Mouse (Mus musculus) gastrocnemius, adult 18-20 months (tissue): ENCODE results near the gene Abl2. TPM values are rescaled to one million over a fixed set of nuclear protein-coding genes. Genes with fewer than 3 reads are reported as not detected.

ENCODE experiments used
- DNase-seq: peaks from one replicate; pipeline ENCODE4 v3.0.0; 2021; ENCODE audit warnings: low spot score
- total RNA-seq, 2 experiments: library from RNA; stranded (reverse); gene quantifications; 2 replicates each; pipeline ENCODE4 v1.2.3; 2021

The Abl2 gene
- total RNA-seq, 2 experiments from 2014 or later = 21.3 to 23.1 TPM

DNA sequence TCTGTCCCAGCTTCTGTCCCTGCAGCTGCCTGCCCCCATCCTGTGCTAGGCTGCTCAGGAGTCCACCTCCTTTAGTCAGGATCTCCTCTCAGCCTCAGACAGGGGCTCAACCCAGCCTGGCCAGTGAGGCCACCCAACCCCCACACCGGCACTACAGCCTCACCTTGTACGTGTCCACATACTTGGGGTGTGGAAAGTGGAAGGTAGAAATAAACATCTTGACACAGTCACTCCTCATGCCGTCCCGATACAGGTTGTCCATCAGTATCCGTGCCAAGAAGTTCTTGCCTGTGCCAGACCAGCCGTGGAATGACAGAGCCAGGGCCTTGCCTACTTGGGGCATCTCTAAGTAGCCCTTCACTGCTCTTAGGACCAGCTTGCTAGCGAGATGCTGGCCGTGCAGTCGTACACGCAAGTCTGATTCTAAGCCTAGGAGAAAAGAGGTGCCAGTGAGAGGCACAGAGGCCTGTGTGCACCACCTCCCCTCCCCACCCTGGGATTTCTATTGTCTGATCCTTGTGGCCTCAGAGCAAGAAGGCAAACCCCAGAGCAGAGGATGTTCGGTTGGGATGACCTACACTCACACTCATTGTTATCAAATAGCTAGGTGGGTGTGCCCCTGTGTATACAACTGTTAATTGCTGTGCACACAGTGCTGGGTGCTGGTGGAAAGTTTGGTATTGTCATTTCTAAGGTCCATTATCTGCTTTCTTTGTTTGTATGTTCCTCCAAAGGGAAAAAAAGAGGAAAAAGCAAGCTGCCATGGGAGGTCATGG, 110.8 kb downstream of the Abl2 start:
- DNase-seq = no peak

GRCm38 (mm10) chr1:156671921-156672320, 113.3 kb downstream of the Abl2 start:
- no peak for DNase-seq

- no peak for DNase-seq
Observed at GRCm38 (mm10) chr1:156672720-156673475, 114.3 kb downstream of the Abl2 start.

GRCm38 (mm10) chr1:156673476-156674194, 115.0 kb downstream of the Abl2 start:
- no peak for DNase-seq

GRCm38 (mm10) chr1:156674195-156675000, 115.8 kb downstream of the Abl2 start, which contains the start of gene Tor3a:
TSS of gene Tor3a (minus strand) at chr1:156674356.
- peak; percentile 83 for DNase-seq

DNA sequence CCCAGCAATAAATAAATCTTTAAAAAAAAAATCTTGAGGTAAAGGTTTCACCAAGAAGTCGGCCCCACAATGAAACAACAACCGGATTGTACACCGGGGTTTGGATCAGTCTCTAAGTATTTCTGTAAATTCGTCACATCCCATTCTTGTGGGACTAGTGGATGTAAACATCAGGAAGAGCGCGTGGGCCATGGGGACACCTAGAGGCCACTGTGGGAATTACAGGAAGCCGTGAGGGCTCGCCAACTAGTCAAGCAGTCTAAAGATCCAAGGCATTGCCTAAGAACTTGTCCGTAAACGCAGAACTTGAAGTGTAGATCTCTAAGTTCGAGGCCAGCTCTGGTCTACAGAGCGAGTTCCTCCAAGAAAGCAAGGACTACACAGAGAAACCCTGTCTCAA, 117.6 kb downstream of the Abl2 start:
- peak; percentile 48 for DNase-seq

GRCm38 (mm10) chr1:156676596-156676995, 118.0 kb downstream of the Abl2 start:
- DNase-seq = no peak

DNA sequence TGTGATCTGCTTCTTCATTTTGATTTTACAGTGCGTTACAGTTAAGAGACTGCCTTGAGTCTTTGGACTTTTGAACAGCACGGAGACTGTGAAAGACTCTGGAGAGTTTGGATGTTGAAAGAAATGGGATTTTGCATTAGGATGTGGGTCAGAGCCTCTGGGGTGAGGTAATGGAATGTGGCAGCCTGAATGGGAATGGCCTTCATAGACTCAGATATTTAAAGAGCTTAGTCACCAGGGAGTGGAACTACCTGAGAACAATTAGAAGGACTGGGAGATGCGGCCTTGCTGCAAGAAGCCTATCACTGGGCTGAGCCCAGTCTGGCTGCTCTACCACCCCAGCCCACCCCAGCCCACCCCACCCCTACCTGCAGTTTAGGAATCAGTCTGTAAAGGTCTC, 118.6 kb downstream of the Abl2 start:
- DNase-seq = no peak

- DNase-seq = no peak
Observed at GRCm38 (mm10) chr1:156679599-156679998, 121.0 kb downstream of the Abl2 start.

DNA sequence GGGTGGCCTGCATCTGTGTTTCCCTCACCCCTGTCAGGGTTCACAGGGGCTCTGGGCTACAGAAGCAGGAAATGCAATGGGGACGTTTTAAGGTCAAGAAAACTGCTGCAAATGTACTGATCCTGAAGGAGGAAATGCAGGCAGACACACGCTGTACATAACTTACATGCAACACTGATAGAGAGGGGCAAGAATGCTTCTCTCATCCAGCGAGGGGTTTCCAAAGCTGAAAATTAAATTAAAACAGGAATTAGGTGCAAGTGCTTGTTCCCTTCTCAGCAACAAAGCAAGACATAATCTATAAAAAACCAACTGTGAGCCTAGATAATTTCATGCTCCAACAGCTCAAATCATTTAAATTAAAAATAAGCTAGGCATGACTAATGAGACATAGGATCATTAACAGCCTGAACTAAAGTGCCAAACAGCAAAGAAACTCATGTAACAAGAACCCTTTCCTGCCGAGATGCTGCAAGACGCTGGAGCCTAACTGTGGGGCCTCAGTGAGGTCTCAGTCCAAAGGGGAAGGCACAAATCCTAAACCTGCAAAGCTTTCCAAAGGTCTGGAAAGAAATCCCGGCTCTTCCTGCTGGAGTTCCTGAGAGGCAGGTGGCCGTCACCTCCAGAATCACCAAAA, 127.6 kb downstream of the Abl2 start:
- DNase-seq = no peak

Other genes with a start within 250 kb of the Abl2 start
- gene Nphs2, start 248.1 kb upstream of the Abl2 start, total RNA-seq = not detected
- gene Gm2000, start 192.7 kb upstream of the Abl2 start, total RNA-seq = 100 to 1,000 TPM; 402 to 430 TPM
- not detected for gene Axdnd1, start 137.6 kb upstream of the Abl2 start, total RNA-seq
- 1 to 10 TPM; 3.2 to 4.9 TPM for gene Soat1, start 84.5 kb upstream of the Abl2 start, total RNA-seq
- 10 to 100 TPM; 45.0 to 45.1 TPM for gene Gm10031, start 34.8 kb upstream of the Abl2 start, total RNA-seq
- gene Tor3a, start 115.6 kb downstream of the Abl2 start, total RNA-seq = 1 to 10 TPM; 4.6 to 5.2 TPM
- gene Fam20b, start 160.3 kb downstream of the Abl2 start, total RNA-seq = 10 to 100 TPM; 30.4 to 37.9 TPM